Mouse (Mus musculus) gastrocnemius, adult 18-20 months (tissue): Measurements from ENCODE around the gene Rbm14. TPM values are rescaled to one million over a fixed set of nuclear protein-coding genes. Genes with fewer than 3 reads are reported as not detected.
"Not testable (repeated sequence)": the region's sequence is repeated elsewhere in the genome, so short reads cannot be mapped to it uniquely, and the experiment has no call there.

Source experiments
- DNase-seq: peaks from one replicate; pipeline ENCODE4 v3.0.0; 2021; ENCODE audit warnings: low spot score
- total RNA-seq, 2 experiments: library from RNA; stranded (reverse); gene quantifications; 2 replicates each; pipeline ENCODE4 v1.2.3; 2021

Gene Rbm14
- total RNA-seq, 2 experiments from 2014 or later = 8.0 to 10.5 TPM

DNA sequence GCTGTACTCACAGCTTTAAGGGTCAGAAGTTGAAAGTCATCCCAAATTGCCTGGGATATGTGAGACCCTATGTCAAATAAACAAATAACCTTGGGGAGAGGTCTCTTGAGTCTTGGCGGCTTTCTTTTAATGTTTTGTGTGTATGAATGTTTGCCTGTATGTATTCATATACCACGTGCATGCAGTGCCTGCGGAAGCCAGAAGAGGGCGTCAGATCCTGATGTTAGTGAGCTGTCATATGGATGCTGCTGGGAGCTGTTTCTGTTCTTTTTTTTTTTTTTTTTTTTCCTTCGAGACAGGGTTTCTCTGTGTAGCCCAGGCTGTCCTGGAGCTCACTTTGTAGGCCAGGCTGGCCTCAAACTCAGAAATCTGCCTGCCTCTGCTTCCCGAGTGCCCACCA is 1.6 kb upstream of the Rbm14 start:
- DNase-seq = no peak

DNA sequence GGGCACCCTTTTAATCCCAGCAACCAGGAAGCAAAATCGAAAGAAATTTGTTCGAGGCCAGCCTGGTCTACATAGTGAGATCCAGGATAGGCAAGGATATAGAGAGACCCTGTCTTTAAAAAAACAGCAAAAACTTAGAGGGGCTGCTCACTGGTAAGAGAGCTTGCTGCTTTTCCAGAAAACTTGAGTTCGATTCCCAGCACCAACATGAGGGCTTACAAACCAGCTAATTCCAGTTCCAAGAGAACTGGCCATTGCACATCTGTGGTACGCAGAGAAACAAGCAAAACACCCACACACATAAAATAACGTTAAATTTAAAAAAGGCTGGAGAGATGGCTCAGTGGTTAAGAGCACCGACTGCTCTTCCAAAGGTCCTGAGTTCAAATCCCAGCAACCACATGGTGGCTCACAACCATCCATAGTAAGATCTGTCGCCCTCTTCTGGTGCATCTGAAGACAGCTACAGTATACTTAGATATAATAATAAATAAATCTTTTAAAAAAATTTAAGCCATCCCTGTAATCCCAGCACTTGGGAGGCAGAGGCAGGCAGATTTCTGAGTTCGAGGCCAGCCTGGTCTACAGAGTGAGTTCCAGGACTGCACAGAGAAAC is 1.0 kb upstream of the Rbm14 start:
- not testable (repeated sequence) for DNase-seq

DNA sequence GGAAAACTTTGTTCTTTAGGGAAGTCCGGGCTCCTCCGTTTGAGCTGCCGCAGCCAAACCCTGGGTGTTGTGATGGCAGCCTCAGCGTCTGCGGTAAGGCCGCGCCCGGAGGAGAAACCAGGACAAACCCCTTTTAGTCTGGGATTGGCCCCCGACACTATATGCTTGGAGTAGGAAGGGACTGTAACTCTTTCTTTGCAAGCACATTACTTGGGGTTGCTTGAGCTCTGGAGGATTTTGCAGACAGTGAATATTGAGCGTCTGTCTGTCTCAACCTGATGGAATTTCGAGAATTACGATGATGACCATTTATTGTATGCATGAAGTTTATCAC is 442 bp upstream of the Rbm14 start:
- DNase-seq = no peak

DNA sequence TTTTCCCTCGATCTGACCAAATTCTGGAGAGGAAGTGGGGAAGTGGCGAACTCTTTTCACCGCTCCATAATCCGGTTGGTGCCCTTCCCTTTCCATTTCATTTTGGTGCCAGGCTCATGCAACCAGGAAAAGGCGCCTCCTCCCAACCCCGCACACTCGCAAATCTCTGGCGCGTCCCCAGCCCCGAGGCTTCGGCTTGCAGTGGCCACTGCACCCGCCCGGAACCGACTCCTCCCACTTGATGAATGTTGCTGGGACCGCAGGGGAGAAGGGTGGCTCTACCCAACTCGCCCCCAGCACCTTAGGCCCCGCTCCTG is 730 bp downstream of the Rbm14 start:
- no peak for DNase-seq

DNA sequence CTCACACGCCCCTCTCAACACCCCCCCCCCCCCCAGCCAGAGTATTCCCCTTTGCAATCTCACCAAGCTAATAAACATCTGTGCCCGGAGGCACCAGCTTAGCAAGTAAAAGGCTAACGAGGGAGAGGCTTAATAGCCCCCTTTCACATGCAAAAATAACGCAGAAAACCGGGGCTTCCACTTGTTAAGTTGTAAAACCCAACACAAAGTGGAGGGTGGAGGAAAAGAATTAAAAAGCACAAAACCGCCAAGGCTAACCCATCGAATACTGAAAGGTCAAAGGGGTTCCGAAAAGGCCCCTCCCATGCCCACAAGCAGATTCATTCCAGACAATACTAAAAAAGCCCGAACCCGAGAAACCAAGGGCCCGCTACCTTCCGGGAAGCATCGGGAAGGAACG is 1.1 kb downstream of the Rbm14 start:
- DNase-seq = no peak

DNA sequence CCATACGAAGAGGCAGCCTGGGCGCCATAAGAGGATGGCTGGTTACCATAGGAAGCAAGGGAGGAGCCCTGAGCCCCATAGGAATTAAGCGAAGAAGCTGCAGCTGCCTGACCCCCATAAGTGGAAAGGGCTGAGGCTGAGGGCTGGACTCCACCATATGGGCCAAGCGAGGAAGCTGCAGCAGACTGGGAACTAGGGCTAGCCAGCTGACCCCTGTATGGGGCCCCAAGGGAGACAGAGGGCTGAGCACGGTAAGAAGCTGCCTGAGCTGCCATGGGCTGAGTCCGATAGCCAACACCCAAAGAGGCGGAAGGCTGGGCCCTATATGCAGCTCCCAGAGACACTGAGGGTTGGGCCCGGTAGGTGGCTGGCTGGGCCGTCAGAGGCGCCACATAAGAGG is 8.2 kb downstream of the Rbm14 start:
- no peak for DNase-seq

DNA sequence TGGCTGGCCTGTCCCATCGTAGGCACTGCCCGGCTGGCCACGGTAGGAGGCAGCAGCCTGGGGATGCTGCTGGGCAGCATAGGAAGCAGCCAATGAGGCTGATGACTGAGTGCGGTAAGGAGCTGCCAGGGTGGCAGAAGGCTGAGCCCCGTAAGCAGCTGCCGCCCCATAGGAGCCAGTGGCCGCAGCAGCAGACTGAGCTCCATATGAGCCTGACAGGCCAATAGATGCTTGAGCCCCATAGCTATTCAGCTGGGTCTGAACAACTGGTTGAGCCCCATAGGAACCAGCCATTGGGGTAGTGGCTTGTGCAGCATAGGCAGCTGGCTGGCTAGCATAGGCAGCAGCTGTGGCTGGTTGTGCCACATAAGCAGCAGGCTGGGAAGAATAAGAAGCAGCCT is 8.7 kb downstream of the Rbm14 start:
- DNase-seq = no peak

DNA sequence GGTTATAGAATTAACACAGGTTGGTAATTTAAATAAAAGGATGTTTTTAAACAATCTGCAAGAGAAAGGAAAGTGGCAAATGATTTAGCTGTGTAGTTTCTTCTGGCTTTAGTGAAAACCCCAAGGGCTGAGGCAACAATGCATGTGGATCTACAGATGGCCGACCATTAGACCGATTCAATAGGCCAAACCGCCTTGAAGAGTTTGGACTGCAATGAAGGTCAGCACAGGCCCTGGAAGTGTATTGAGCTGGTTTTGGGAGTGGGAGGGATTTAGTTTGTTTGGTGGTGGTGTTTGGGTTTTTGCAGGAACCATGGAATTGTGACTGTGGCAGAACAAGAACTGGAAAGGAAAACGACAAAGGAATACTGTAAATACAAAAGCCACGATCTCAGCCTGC is 12.4 kb downstream of the Rbm14 start:
- no peak for DNase-seq

DNA sequence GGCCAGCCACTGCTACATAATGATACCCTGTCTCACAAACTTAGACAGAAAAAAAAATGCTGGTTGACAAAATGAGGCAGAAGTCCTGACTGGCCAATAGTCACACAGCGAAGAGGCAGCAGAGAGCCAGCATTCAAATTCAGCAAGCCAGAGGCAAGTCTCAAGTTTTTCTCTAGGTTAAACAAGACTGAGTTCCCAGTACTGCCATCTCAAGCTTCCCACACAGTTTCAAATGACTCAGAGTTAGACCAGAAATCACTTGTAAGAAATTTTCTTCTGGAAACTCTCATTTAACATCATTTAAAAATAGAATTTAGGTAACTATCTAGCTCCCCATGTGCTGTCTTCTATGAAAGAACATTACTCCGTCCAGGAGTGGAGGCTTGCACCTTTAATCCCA is 13.6 kb downstream of the Rbm14 start:
- no peak for DNase-seq

DNA sequence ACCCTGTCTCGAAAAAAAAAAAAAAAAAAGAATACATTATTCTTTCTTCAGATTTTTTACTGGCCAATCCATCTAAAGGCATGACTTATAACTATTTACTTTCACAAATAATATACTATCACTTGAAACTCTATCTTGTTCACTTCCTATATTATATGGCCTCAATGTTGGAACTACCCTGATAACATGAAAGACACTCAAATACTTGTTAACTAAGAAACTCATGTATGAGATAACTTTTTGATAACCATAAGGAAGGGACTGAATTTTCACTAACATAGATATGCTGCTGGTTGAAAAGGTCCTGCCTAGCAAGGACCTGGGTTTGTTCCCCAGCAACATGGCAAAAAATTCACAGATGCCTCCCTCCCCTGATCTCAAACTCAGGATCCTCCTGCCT is 15.5 kb downstream of the Rbm14 start:
- no peak for DNase-seq

DNA sequence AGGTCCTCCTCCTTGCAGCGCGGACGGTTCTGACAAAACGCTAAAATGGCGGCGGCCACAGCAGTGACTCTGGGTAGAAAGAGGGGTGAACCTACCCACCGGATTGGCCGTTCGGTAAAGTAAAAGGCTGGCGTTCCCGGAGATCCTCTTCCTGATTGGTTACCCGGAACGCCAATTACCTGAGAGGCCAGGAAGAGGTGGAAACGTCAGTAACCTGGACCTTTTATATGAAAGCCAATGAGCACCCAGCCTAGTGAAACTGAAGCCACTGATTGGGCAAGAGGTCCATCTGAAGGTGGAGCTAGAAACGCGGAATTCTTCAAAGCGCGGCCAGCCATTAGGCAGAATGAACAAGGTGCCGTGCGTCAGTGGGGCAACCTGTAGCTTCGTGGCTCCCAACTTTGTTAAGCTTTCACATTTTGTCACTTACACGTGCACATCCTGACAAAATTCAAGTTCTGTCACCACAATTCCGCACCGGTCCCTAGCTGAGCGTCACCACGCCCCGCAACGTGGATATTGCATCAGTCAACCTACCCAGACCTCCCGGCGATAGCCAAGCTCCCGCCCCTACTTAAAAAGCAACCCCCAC is 17.5 kb downstream of the Rbm14 start, which contains the start of gene Rbm4:
Gene Rbm4 (minus strand): TSS at position 71 of the 592 bp plus-strand sequence.
- peak; percentile 99 for DNase-seq

DNA sequence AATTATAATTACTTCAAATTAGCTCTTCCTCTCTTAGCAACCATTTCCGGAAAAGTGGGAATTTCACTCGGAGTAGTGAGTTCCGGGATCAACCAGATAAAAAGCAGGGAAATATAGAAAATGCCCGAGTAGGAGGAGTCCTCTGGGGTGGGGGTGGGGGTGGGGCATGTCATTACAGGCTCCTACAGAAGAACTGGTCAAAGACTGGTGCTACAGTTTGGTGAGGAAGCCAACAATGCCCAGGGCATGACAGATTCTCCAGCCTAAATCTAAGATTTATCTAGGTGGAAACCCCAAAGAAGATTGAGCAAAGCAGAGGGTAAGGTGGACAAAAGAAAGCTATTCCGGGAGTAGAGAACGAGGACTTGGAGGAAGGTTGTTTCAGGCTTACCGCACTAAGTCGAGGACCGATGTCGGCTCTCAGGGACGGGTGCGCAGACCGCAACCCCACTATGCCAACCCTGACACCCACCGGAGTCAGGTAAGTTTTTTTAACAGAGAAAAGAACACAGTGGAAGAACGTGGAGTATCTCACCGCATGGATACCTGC is 18.1 kb downstream of the Rbm14 start:
- DNase-seq = no peak

DNA sequence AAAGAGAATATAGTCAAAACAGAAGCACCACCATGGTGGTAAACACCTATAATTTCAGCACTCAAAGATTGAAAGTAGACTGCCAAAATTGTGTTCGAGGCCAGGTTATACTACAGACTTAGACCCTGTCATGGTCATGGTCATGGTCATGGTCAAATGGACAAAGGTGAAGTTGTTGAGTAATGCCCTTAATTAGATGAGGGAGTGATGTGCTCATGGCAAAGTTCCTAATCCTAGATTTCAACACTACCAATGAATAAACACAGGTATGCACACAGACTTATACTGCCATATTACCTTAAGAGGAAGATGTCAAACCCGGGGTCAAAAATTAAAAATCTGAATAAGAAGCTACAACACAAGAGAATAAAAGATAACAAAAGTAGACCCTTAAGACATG is 25.1 kb downstream of the Rbm14 start:
- no peak for DNase-seq

DNA sequence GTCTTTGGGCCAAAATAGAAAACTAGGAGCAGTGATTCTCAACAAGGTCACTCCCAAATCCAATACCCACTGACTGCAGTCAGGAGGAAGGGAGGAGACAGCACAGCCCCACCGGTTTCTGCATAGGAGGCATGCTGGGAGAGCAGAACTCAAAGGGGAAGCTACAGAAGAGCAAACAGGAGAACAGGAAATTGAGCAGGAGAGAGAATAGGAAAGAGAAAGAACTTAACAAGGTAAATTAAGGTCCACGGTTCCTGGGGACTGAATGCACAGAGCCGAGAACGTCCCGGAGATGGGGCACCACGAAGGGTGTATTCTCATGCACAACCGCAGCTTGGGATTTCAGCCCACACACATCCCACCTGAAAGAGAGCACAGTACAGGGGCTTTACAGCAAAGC is 26.2 kb downstream of the Rbm14 start:
- DNase-seq = no peak

DNA sequence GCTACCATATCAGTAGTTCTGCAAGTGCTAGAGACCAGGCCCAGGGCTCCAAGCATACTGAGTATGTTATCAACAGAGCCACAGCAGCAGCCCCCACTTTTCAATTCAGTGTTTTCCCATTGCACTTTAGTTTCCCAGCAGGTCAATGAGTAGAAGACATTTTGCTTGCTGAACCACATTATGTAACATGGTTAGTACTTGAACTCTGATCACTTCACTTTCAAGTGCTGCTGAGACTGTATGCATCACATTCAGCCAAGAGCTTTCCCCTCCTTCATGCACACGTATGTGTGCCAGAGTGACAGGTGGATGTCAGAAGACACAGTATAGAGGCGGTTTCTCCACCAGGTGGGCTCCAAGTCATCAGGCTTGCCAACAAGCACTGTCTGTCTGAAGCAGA is 28.5 kb downstream of the Rbm14 start:
- DNase-seq = no peak

DNA sequence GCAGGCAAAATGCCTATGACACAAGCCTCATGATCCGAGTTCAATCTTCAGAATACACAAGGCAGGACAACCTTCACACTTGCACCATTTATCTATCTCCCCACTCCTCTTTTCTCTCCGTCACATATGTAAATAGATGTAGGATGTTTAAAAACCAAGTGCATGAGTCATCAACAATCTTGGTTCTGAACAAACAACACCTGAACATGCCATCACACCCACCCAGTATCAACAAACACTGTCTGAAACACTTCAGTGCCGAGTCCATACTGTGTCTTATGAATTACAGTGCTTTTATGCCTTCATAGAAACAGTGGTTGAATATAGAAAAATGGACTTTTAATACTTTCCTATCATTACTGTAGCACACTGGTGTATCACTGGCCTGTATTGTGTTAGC is 38.6 kb downstream of the Rbm14 start:
- DNase-seq = no peak

DNA sequence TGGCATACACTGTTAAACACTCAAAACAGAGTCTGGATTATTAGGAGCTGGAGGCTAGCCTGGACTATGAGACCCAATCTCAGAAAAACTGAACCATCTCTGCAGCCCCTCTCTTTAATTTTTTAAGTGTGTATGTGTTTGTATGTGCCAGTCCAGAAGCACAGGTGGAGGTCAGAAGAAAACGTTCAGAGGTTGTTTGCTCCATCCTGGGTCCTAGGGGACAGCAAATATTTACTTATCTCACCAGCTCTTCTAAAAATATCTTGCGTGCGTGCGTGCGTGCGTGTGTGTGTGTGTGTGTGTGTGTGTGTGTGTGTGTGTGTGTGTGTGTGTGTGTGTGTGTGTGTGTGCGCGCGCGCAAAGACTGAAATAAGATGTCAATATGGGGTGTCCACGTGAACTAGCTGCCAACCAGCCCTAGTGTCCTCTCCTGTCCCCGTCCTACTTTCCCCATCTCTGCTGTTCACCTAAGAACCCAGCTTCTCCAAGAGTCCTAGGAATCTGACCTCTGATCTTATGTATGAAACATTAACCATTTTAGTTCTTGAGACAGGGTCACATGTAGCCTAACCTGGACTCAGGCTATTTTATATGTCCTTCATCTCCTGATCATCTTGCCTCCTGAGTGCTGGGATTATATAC is 43.8 kb downstream of the Rbm14 start:
- no peak for DNase-seq

DNA sequence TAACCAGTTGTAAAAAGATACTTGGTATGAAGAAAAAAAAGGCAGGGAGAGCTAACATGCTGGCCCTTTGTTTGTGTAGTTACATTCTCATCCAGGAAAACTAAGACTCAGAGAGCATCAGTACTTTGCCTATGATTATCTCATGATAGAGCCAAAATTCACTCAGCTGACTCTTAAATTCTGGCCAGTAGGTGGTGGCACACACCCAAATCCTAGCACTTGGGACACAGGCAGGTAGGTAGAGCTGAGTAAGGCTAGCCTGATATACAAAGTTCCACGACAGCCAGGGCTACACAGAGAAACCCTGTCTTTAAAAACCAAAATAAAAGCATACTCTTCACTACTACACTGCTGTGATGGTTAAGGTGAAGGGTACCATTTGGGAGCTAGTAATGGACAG is 48.6 kb downstream of the Rbm14 start:
- DNase-seq = no peak

DNA sequence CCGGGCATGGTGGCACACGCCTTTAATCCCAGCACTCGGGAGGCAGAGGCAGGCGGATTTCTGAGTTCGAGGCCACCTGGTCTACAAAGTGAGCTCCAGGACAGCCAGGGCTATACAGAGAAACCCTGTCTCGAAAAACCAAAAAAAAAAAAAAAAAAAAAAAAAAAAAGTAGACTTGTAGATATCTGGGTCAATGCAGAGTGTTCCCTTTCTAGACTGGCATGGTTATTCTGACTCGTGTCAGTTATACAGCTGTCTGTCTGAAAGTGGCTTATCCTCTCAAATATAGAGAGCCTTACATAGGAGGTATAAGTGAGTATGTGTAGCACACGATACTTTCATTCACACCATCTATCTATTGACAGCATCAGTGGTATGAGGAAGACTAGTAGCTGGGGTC is 50.9 kb downstream of the Rbm14 start:
- DNase-seq = not testable (repeated sequence)

DNA sequence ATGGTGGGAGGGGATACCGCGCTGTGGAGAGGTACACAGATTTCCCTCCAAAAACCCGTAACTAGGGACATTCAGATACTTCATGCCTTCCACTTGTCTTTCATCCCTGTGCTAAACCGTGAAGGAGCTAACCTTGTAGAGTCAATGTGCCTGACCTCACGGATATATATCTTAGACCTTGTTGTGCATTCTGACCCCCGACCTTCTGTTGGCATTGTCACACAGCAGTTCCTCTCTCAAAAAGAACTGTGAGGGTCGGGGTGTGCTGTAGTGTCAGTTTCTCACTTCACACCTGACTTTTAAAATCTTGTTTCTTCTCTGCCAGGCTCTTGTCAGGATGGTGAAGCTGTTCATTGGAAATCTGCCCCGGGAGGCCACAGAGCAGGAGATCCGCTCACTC is 54.5 kb downstream of the Rbm14 start:
- no peak for DNase-seq

DNA sequence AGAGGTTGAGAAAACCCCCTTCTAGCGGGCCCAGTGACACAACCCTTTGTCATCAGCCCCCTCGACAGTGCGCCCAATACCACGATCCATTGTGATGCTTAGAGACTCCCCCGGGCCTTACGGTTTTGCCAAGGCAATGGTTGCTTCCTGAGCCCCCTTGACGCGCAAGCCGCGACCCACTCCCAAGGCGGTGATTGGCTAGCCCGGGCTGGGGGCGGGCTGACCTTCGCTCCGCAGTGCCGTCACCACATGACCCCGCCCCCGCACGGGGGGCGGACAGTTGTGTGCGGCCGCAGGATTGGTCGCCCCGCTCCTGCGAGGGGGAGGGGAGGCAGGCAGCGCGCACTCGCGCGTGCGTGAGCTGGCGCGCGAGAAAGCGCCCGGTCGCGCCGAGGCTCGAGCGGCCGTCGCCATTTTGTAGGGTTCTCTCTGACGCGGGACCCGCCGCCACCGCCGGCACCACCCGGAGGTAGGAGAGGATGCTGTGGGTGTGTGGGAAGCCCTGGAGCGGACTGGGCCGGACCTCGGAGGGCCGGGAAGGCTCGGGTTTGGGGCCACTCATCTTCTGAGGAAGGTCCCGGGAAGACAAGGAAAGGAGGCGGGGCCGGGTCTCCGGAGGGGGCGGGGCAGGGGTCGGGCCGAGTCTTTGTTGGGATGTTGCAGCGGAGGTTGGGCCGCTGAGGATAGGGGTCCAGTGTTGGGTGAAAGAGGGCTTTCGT is 55.1 kb downstream of the Rbm14 start, which contains the start of gene Rbm4b:
Gene Rbm4b (plus strand): TSS at position 305 of the 719 bp plus-strand sequence.
- DNase-seq = peak; percentile 95

DNA sequence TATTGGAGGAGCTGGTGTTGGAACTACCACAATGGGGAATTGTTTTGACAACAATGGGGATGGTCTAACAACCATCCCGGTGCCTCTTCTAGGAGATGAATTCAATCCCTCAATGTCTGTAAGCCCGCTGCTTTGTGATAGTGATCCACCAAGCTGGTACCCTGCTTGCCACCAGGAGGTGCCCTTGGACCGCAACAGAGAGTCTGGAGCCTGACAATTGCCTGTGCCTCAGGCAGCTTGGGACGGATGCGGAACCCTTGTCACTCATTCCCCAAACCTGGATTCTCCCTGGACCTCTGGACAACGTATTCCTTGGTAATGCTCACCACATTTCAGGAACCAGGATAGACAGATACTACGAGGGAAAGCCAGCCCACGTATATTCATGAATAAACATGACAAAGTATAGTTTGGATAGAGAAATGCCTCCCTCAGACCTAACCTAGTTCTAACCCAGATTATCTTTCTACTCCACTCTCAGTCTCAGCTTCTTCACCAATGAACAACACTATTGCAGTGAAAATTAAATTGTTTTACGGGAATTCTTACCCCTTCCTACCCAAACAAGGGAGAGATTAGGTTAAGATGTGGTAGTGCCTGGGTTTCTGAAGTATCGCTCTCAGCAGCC is 55.8 kb downstream of the Rbm14 start:
- DNase-seq = peak; percentile 92
